Mouse (Mus musculus) midbrain, embryonic 15.5 days (tissue): ENCODE data around the gene Rbm44. TPM values are rescaled to one million over a fixed set of nuclear protein-coding genes. Genes with fewer than 3 reads are reported as not detected.

Experiments used
- ATAC-seq: fragments of 200-750 bp; cut with Nextera tagmentation; replicated peaks from 2 replicates; pipeline ENCODE4 v1.8.0; 2017; ENCODE audit warnings: moderate TSS enrichment
- H3K27ac ChIP-seq: fragments of 300-500 bp; sonication (generic); 2 replicates; pipeline ENCODE4 v1.5.1; 2015; ENCODE audit warnings: mild to moderate bottlenecking, inconsistent platforms
- H3K27me3 ChIP-seq: fragments of 300-500 bp; sonication (generic); replicated peaks from 2 replicates; pipeline ENCODE4 v1.6.1; 2015; ENCODE audit warnings: inconsistent platforms
- H3K36me3 ChIP-seq: fragments of 300-500 bp; sonication (generic); replicated peaks from 2 replicates; pipeline ENCODE4 v1.6.1; 2015; ENCODE audit warnings: inconsistent platforms
- H3K4me1 ChIP-seq: fragments of 300-500 bp; sonication (generic); 2 replicates; pipeline ENCODE4 v1.6.1; 2015; ENCODE audit warnings: inconsistent platforms
- H3K4me2 ChIP-seq: fragments of 300-500 bp; sonication (generic); 2 replicates; pipeline ENCODE4 v1.6.1; 2015; ENCODE audit warnings: inconsistent platforms, mild to moderate bottlenecking, moderate library complexity
- H3K4me3 ChIP-seq: fragments of 300-500 bp; sonication (generic); 2 replicates; pipeline ENCODE4 v1.5.1; 2015; ENCODE audit warnings: mild to moderate bottlenecking, inconsistent platforms
- H3K9ac ChIP-seq: fragments of 300-500 bp; sonication (generic); 2 replicates; pipeline ENCODE4 v1.6.1; 2015; ENCODE audit warnings: mild to moderate bottlenecking, inconsistent platforms
- H3K9me3 ChIP-seq: fragments of 300-500 bp; sonication (generic); 2 replicates; pipeline ENCODE4 v1.6.1; 2016; ENCODE audit warnings: inconsistent platforms
- WGBS: fragments of 180-500 bp; shearing (Covaris S2); methylation state at CpG from one replicate; pipeline ENCODE4 v1.1.7; 2015; ENCODE audit warnings: mixed read lengths; 5-methylcytosine and 5-hydroxymethylcytosine counted together
- polyA plus RNA-seq: library from polyadenylated mRNA; unstranded; fragments of >200 nt; fragmentation: Nextera tagmentation; extraction: Ambion mirVana; gene quantifications from 2 replicates; pipeline ENCODE4 v1.2.1, GENCODE M21; 2015

Gene Rbm44
- polyA plus RNA-seq, 1 experiment from 2014 or later = 0.15 TPM

DNA sequence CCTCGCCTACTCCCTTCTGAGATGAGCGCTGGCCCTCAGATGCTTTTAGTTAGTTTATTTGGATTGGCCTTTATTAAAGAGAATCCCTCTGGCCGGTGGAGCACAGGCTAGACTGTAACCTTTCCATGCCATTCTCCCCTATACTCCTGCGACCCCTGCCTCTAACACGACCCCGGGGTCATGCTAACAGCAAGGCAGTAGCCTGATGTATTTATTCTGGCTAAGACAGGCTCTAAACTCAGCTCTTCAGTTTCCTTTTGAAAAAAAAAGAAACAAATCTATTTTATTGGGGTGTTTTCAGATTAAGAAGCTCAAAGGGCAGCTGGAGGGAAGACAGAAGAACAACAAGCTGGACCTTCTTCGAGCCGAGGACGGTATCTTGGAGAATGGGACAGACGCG, 22.8 kb upstream of the Rbm44 start:
- Histone ChIP-seq H3K27ac (no peak overlapping the region), H3K36me3 (peaks cover 11% of the 10 kb centered on the region; the same call in 1 of the 2 replicates), H3K9ac (no peak overlapping the region), H3K9me3 (no peaks in the 10 kb centered on the region), H3K4me3 (no peak overlapping the region), H3K27me3 (no peaks in the 10 kb centered on the region), H3K4me1 (no peaks in the 10 kb centered on the region), H3K4me2 (no peak overlapping the region)
- ATAC-seq = no peak
- WGBS = 82% methylated on average over 11 of the region's 11 CpGs

DNA sequence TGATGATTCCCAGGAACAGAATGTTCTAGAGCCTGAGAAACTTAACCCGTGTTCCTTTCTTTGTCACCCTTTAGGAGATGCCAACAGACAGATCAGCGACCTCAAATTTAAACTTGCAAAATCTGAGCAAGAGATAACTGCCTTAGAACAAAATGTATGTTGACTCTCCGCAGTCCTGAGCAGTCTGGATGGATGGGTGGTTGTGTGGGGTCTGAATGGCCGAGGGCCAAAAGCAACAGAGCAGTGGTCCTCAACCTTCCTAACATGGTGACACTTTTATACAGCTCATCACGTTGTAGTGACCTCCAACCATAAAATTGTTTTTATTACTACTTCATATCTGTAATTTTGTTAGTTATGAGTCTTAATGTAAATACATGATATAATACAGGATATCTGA, 21.9 kb upstream of the Rbm44 start:
- no peaks in the 10 kb centered on the region for H3K4me1 ChIP-seq
- 93% methylated on average over 5 of the region's 5 CpGs for whole genome bisulfite sequencing
- no peak overlapping the region for H3K4me2 ChIP-seq
- H3K36me3 ChIP-seq = peaks cover 13% of the 10 kb centered on the region; the same call in 1 of the 2 replicates
- no peaks in the 10 kb centered on the region for H3K27me3 ChIP-seq
- ATAC-seq = no peak
- no peak overlapping the region for H3K27ac ChIP-seq
- no peak overlapping the region for H3K9ac ChIP-seq
- no peaks in the 10 kb centered on the region for H3K9me3 ChIP-seq
- H3K4me3 ChIP-seq = no peak overlapping the region

DNA sequence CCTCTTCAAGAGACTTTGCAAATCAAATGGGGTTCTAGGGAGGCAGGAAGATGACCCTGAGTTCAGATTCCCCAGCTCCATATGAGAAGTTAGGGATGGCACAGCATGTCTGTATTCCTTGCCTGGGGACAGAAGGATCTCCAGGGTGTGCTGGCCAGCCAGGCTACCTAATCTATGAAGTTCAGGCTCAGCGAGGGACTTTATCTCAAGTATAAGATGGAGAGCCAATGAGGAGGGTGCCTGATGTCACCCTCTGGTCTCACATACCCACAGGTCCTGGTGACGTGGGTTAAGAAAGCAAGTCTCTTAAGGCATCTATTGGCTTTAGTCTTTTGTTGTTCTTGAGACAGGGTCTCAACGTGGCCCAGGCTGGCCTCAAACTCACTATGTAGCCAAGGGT, 21.4 kb upstream of the Rbm44 start:
- no peak overlapping the region for H3K9ac ChIP-seq
- H3K4me1 ChIP-seq = no peaks in the 10 kb centered on the region
- no peak overlapping the region for H3K4me3 ChIP-seq
- H3K27ac ChIP-seq = no peak overlapping the region
- H3K4me2 ChIP-seq = no peak overlapping the region
- no peaks in the 10 kb centered on the region for H3K9me3 ChIP-seq
- no peaks in the 10 kb centered on the region for H3K27me3 ChIP-seq
- ATAC-seq = no peak
- peaks cover 18% of the 10 kb centered on the region; the same call in 1 of the 2 replicates for H3K36me3 ChIP-seq
- WGBS = 91% methylated on average over 3 of the region's 3 CpGs

DNA sequence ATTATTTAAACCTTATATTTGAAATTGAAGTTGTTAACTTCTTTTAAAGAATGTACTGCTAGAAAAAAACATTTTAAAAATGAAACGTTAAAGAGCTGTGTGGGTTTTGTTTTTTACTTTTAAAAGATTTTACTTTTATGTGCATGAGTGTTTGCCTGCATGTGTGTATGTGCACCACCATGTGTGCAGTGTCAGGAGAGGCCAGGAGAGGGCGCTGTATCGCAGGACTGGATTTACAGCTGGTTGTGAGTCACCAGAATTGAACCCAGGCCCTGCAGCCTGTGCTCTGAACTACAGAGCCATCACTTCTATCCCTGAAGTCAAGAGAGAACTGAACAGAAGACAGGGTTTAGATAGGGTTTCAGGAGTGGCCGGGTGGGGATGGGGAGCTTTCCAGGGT, 16.0 kb upstream of the Rbm44 start:
- H3K27ac ChIP-seq = no peak overlapping the region
- no peak overlapping the region for H3K4me2 ChIP-seq
- H3K4me1 ChIP-seq = no peaks in the 10 kb centered on the region
- H3K27me3 ChIP-seq = no peaks in the 10 kb centered on the region
- H3K4me3 ChIP-seq = no peak overlapping the region
- H3K36me3 ChIP-seq = peaks cover 21% of the 10 kb centered on the region
- 92% methylated on average over 4 of the region's 4 CpGs for WGBS
- no peaks in the 10 kb centered on the region for H3K9me3 ChIP-seq
- H3K9ac ChIP-seq = no peak overlapping the region
- ATAC-seq = no peak

DNA sequence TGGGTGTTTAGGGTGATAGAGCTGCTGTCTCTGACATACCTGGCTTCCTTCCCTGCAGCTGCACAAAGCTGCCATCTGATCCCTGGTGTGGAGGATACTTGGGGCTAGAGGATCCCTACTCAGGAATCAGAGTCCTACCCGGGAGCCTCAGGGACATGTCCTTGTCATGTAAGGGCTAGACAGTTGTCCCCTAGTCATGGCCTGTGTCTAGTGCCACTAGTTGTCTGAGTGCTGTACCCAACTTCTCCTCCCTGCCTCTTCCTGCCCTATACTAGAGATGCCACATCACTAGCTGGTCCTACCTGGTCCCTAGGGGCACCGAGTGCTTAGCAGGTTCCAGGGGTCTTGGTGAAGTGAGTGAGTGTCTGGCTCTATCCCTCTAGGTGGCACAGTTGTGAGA, 7.9 kb upstream of the Rbm44 start:
- ATAC-seq = no peak
- no peaks in the 10 kb centered on the region for H3K36me3 ChIP-seq
- H3K4me2 ChIP-seq = no peak overlapping the region
- H3K9me3 ChIP-seq = no peaks in the 10 kb centered on the region
- WGBS = 79% methylated on average over 2 of the region's 2 CpGs
- no peaks in the 10 kb centered on the region for H3K27me3 ChIP-seq
- H3K9ac ChIP-seq = no peak overlapping the region
- no peak overlapping the region for H3K27ac ChIP-seq
- no peak overlapping the region for H3K4me3 ChIP-seq
- H3K4me1 ChIP-seq = no peaks in the 10 kb centered on the region

DNA sequence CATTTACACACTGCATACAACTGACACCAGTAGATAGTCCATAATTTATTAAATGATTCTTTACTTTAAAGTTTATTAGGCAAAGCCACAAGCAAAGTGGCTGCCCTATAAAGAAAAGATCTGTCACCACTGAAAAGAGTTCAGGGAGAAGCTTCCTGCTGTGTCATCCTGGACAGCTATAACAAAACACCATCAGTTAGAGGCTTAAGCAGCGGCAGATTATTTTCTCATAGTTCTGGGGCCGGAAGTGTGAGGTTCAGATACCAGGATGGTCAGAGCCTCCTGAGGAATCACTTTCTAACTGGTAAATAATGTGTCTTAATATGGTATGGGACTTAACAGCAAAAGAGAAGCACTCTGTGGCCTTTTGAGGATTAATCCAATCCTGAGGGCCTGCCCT, 6.6 kb downstream of the Rbm44 start:
- no peaks in the 10 kb centered on the region for H3K36me3 ChIP-seq
- H3K27ac ChIP-seq = no peak overlapping the region
- 50% methylated on average over 2 of the region's 2 CpGs for WGBS
- no peak for ATAC-seq
- no peaks in the 10 kb centered on the region for H3K27me3 ChIP-seq
- H3K4me2 ChIP-seq = no peak overlapping the region
- H3K9ac ChIP-seq = no peak overlapping the region
- H3K9me3 ChIP-seq = no peaks in the 10 kb centered on the region
- no peaks in the 10 kb centered on the region for H3K4me1 ChIP-seq
- no peak overlapping the region for H3K4me3 ChIP-seq

DNA sequence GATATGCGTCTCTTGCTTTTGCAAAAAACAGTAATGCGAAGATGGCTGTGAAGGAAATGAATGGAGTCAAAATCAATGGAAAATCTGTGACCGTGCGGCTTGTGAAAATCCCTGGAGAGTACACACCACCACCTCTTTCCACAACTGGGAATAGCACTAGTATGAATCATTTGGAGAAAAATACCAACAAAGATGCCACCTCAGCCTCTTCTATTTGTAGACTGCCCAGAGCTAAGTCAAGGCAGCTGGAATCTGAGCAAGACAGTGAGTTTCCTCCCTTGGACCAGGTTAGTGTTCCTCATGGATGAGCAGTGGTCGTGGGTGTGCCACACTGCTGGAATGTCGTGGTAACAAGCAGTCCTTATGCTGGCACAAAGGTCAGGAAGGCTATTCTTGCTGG, 21.9 kb downstream of the Rbm44 start:
- Histone ChIP-seq H3K27me3 (no peaks in the 10 kb centered on the region), H3K4me3 (no peak overlapping the region), H3K4me1 (no peaks in the 10 kb centered on the region), H3K36me3 (no peaks in the 10 kb centered on the region), H3K27ac (no peak overlapping the region), H3K9me3 (no peaks in the 10 kb centered on the region), H3K9ac (no peak overlapping the region), H3K4me2 (no peak overlapping the region)
- WGBS = 80% methylated on average over 6 of the region's 6 CpGs
- no peak for ATAC-seq

DNA sequence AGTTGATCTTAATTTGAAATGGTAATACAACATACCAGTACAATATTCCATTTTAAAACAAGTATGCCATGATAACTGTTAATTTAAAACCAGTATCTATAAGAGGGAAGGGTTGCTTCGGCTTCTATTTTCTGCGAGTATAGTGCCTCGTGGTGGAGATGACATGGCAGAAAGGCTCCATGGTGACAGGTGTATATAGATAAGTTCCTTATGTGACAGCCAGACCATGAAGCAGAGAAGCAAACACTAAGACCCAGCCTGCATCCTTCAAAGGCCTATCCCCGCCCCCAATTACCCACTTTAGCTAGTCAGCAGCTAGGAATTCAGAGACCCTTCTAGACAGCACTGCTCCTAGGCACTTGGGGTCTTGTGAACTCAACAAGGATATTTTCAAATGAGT, 24.3 kb downstream of the Rbm44 start:
- H3K9me3 ChIP-seq = no peaks in the 10 kb centered on the region
- H3K27ac ChIP-seq = no peak overlapping the region
- no peak overlapping the region for H3K4me2 ChIP-seq
- no peak overlapping the region for H3K4me3 ChIP-seq
- H3K36me3 ChIP-seq = no peaks in the 10 kb centered on the region
- no peak for ATAC-seq
- no peak overlapping the region for H3K9ac ChIP-seq
- WGBS = 80% methylated on average over 4 of the region's 4 CpGs
- H3K4me1 ChIP-seq = no peaks in the 10 kb centered on the region
- H3K27me3 ChIP-seq = no peaks in the 10 kb centered on the region

DNA sequence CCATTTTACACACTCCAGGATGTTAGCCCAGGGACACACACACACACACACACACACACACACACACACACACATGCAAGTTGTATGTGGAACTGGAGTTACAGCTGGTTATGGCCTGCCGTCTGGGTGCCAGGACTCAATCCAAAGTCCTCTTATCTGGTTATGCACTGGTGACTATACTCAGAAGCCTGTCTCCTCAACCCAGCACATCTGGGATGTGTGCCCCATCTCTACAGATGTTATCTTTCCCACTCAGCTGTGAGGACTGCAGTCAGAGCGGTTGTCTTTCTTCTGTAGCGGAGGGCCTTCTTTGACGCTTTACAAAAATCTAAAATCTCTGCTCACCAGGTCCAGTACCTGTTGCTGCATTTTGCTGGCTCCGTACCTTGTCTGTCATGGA, 29.9 kb downstream of the Rbm44 start:
- Histone ChIP-seq H3K9ac (no peak overlapping the region), H3K4me3 (no peak overlapping the region), H3K27ac (no peak overlapping the region), H3K4me1 (peaks cover 4% of the 10 kb centered on the region), H3K27me3 (peaks cover 7% of the 10 kb centered on the region; the same call in 1 of the 2 replicates), H3K4me2 (no peak overlapping the region), H3K9me3 (no peaks in the 10 kb centered on the region), H3K36me3 (no peaks in the 10 kb centered on the region)
- ATAC-seq = no peak
- 95% methylated on average over 5 of the region's 5 CpGs for WGBS

DNA sequence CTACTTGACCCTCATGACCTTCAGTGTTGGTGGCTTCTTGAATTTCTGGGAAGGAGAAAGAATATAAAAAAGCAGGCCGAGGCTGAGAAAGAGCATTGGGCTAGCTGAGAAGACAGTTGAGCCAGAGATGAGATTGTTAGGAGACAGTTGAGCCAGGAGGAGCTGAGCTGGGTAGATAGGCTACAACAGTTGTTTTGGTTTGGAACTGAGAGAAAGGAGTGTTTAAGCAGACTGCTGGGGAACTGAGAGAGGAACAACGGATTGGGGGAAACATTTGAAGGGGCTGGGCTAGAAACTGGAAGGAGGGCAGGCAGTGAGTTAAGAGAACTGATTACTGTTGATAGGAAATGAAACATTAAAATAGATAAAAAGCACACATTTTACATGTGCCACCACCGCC, 31.1 kb downstream of the Rbm44 start:
- no peak overlapping the region for H3K27ac ChIP-seq
- peaks cover 15% of the 10 kb centered on the region for H3K4me1 ChIP-seq
- H3K4me3 ChIP-seq = no peak overlapping the region
- WGBS = 58% methylated on average over 3 of the region's 3 CpGs
- H3K4me2 ChIP-seq = no peak overlapping the region
- H3K36me3 ChIP-seq = no peaks in the 10 kb centered on the region
- peaks cover 17% of the 10 kb centered on the region for H3K27me3 ChIP-seq
- H3K9me3 ChIP-seq = no peaks in the 10 kb centered on the region
- no peak for ATAC-seq
- no peak overlapping the region for H3K9ac ChIP-seq

DNA sequence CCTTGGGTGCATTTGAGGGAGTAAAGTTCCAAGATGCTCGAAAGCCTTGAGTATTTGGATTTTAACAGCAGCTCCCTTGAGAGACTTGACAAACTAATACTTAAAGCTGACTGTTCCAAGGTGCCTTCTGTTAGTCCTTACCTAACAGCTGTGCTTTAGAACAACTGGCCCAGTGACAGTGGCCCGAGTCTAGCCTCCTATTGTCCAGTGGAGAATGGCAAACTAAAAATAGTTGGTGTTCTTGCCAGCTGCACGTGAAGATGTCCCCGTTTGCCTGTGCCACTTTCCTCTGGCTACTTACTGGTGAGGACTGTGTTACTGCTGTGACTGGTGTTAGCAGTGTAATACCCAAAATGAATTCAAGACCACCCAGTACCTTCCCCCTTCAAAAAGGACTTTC, 32.0 kb downstream of the Rbm44 start:
- Histone ChIP-seq H3K36me3 (no peaks in the 10 kb centered on the region), H3K4me3 (no peak overlapping the region), H3K27ac (no peak overlapping the region), H3K4me2 (no peak overlapping the region), H3K9me3 (no peaks in the 10 kb centered on the region), H3K9ac (no peak overlapping the region), H3K27me3 (peaks cover 19% of the 10 kb centered on the region), H3K4me1 (peaks cover 17% of the 10 kb centered on the region)
- 78% methylated on average over 4 of the region's 4 CpGs for WGBS
- ATAC-seq = no peak

DNA sequence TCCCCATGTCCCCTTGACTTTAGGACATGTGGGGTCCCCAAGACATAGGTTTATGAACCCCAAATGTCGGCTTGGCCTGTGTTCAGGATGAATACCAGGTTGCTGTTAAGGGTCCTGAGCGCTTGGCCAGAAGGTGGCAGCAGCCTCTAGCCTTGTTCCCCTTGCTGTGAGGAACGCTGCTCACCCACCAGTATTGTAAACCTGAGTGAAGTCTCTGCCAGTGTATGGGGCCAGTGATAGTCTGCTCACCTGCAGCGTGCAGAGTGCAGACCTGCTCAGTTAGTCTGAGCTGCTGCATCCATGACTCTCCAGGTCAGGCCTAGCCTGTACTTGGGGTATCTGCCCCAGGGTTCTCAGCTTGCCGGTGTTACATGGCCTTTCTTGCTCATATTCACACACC, 34.2 kb downstream of the Rbm44 start:
- peak; percentile 48; the same call in 1 of the 2 replicates for ATAC-seq

DNA sequence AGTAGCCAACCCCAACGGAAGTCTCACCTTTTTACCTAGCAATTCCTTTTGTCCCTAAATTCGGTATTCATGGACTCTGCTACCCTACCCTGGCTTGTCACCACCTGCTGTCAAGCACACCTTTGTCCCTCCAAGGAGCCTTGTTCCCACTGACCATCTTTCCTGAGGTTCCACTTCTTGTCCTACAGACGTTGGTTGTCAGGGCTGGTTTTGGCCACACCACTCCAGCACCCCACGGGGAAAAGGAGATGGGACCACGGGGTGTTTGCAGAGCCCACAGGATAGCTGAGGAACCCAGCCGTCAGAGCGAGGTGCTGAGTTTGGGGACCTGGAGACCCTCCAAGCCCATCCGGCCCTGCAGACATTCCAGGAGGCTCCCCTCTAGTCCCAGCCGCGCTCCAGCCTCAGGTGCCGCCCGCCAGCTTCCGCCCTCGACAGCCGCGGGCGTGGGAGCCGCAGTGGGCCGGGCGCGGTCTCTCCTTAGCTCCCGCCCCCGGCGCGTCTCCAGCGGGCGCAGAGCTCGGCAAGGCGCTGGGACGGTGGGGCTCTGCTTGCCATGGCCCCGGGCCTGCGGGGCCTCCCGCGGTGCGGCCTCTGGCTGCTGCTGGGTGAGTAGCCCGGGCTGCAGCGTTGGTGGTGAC, 34.8 kb downstream of the Rbm44 start, which contains the start of gene Ramp1:
Ramp1 (plus strand) TSS at position 290 of the 641 bp plus-strand sequence.
- Histone ChIP-seq H3K4me2 (peak within 1 kb of the TSS; percentile 75), H3K36me3 (no peaks in the 10 kb centered on the region), H3K9me3 (no peaks in the 10 kb centered on the region), H3K9ac (peak within 1 kb of the TSS; percentile 34), H3K27ac (no peak within 1 kb of the TSS), H3K4me1 (peaks cover 20% of the 10 kb centered on the region), H3K4me3 (peak within 1 kb of the TSS; percentile 38), H3K27me3 (peaks cover 19% of the 10 kb centered on the region)
- 5% methylated on average over 37 of the region's 37 CpGs for WGBS
- ATAC-seq = 0 out of 2 replicates have a peak, but pooled peaks have one; percentile 45

More for the DNA sequence above, 34.2 kb downstream of the Rbm44 start:
- H3K27ac ChIP-seq = no peak overlapping the region
- 38% methylated on average over 5 of the region's 5 CpGs for WGBS
- no peaks in the 10 kb centered on the region for H3K9me3 ChIP-seq
- H3K4me1 ChIP-seq = peaks cover 20% of the 10 kb centered on the region
- H3K27me3 ChIP-seq = peaks cover 19% of the 10 kb centered on the region
- no peak overlapping the region for H3K4me3 ChIP-seq
- H3K4me2 ChIP-seq = no peak overlapping the region
- H3K36me3 ChIP-seq = no peaks in the 10 kb centered on the region
- H3K9ac ChIP-seq = no peak overlapping the region
